Mouse (Mus musculus): ENCODE data around the gene Phactr3. TPM values are rescaled to one million over a fixed set of nuclear protein-coding genes. Genes with fewer than 3 reads are reported as not detected.

The Phactr3 gene
- polyA plus RNA-seq, 1 experiment from 2014 or later, result 0.46 TPM

DNA sequence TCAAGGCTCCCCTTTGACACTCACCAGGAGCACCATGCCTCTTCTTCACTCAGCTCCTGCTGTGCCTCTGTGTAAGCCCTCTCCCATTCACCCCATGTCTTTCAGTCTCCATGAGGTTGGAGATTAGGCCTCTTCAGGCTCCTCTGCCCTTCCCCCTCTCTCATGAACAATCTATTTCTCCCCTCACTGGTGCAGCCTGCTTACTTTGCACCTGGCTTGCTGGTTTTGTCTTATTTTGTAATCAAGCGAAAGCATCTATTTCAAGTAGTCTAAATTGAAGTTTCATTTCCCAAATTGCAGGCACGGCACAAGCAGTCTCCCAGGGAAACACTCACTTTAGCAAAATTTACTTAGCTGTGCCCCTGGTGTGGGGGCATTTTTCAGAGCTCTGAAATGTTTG, 70.2 kb downstream of the Phactr3 start:
- DNase-seq (ENCODE audit: low spot score), result no peak

DNA sequence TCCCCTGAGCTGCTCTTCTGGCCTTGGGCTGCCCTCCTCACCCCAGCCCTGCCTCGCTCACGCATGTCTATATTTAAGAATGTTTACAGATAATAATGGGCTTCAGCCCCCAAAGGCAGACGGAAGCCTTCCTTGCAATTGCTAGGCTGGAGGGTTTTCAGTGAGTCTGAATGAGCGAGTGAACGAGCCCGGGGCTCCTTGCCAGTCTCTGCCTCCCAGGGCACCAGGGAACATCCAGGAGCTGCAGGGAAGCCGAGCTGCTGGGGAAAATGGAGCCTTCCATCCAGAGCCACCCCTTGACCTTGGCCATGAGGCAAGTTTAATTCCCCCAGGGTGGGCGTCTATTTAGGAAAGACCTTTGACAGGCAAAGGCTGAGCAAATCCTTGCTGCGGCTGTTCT, 74.1 kb downstream of the Phactr3 start:
- no peak for DNase-seq (ENCODE audit: low spot score)

DNA sequence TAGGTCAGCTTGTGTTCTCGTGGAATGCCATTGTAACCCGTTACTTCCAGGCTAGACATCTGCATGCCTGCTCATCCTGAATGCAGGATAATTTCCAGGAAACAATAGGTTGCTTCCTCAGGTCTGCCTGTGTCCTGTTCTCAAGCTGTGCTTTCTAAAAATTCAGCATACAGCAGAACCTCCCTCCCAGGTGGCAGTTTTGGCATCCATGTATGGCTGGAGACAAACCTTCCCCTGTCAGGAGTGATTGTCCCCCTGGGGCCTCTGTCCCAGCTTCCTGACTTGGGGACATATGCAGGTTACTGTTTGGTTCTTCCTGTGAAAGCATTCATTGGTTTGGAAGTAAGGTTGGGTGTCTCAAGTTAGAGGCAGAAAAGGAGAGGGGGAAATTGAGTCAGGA, 74.7 kb downstream of the Phactr3 start:
- no peak for DNase-seq (ENCODE audit: low spot score)

DNA sequence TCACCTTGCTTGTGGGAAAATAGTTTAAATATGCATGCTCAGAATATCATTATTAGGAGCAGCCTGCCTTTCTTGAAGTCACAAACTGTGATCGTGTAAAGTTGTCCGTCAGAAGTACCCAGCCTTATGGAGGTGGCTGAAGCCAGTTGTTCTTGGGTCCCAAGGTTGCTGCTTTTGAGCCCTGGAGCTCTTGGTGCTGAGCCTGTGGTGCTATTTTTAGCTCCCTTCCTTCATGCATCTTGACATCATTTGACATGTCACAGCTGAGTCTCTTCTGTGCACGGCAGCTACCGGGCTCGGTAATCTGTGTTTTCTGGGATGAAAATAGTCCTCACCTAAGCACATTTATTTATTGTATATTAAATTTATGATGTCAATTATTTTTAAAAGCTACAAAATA, 76.1 kb downstream of the Phactr3 start:
- DNase-seq (ENCODE audit: low spot score), result no peak

DNA sequence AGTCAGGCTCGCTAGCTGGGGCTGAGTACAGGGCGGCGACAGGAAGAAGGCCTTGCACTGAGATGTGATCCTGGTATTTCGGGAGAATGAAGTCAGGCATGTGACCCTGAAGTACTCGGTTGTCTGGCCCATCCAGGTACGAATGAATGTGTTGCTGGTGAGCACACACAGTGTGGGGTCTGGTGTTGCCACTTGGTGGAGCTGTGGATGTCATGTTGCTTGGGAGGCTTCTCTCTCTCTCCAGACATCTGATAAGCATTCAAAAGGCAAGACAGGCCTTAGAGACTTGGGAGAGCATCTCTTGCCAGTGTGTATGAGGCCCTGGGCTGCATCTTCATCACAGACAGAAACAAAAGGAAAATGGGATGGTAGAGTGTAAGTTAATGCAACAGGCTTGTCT, 77.3 kb downstream of the Phactr3 start:
- DNase-seq (ENCODE audit: low spot score), result no peak

DNA sequence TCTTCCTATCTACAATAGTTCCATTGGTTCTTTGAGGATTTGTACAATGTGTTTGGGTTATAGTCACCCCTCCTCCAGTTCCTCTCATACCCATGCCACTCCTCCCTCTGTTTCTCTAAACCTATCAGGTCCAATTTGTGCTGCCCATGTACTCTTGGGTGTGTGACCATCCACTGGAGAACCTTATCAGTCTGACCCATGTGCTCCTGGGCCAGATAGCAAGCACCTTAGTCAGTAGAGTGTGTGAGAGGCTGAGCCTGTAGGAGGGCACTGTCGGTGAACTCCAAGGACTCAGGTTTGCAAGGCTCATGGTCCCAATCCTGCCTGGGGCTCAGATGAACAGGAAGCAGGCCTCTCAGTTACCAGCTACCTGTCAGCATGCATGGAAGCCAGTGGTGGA, 78.8 kb downstream of the Phactr3 start:
- DNase-seq (ENCODE audit: low spot score), result no peak

DNA sequence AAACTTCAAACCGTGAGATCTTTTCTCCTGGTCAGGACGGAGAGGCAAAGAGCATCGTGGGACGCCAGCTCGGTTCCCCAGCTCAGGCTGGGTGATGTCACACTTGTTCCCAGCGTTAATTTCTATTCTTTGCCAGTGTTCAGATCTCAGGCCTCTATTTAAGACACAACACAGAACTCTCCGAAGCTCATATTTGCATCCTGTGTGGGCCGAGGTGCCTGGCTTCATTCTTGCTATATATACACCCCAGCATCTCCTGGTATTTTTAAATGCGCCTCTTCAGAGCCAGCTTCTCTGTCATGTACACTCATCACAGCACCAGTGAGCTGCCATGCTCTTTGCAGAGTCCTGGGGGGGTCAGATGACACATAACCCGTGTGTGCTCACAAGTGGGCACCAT, 85.7 kb downstream of the Phactr3 start:
- no peak for DNase-seq (ENCODE audit: low spot score)

DNA sequence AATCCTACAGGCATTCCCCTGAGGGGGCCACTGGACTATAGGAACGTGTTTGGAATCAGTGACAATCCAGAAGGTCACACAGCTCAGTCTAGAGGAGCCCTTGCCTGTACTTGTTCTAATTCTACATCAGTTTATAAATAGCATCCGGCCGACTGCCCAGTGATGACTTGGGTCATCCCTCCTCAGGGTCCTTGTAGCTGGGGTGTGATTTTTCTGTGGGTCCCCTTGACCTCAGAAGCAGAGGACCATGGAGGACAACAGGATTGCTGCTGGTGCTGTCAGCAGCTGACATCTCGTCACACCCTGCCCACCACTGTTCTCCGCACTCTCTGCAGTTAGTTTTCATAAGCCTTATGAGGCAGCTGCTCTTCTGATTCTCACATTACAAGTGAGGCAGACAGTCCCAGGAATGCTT, 89.4 kb downstream of the Phactr3 start:
- DNase-seq (ENCODE audit: low spot score), result no peak

DNA sequence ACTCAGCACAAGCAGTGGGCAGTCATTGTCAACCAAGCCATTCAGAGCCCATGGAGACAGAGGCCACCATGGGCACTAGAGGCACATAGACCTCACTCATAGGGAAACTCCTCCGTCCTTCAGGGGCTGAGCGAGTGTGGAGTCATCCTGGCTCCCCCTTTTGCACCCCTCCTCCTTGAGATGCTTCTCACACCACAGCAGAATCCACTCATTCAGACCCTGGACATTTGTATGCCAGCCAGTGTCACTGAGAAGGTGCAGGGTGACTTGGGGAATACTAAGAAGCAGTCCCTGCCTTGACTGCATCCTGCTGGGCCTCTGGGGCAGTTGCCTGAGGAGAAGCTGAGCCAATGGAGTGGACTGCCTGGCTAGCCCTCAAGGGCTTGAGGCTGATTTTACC, 95.1 kb downstream of the Phactr3 start:
- DNase-seq (ENCODE audit: low spot score), result no peak

DNA sequence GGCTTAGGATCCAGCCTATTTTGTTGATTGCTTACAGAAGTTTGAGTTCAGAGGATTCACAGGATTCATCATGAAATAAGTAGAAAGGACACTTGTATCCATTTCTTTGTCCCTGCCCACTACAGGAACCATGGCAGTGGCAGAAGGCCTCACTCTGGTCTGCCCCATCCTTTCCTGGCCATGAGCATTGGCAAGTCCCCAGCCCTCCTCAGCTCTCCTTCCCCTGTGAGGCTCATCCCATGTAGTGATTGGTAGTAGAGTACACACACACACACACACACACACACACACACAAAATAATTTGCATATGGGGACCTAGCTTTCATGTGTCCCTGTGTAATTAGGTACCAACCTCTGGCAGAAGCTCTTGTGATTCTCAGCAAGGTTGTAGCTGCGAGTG, 95.8 kb downstream of the Phactr3 start:
- DNase-seq (ENCODE audit: low spot score), result no peak

DNA sequence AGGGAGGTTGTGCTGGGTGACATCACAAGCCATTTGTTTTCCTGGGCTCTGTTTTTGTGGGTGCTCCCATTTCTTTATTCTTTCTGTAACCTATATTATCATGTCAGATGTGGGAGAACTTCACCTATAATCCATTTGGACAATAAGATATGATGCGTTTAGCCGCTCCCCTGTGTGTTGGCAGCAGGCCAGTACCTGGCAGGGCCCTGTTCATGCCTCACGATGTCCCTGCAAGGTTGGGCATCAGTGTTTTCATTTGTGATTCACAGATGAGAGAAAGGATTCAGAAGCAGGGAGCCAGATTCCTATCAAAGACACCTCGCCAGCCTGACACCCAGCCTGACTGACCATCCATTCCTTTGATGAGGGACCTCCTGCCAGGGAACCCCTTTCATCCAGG, 99.7 kb downstream of the Phactr3 start:
- DNase-seq (ENCODE audit: low spot score), result no peak

DNA sequence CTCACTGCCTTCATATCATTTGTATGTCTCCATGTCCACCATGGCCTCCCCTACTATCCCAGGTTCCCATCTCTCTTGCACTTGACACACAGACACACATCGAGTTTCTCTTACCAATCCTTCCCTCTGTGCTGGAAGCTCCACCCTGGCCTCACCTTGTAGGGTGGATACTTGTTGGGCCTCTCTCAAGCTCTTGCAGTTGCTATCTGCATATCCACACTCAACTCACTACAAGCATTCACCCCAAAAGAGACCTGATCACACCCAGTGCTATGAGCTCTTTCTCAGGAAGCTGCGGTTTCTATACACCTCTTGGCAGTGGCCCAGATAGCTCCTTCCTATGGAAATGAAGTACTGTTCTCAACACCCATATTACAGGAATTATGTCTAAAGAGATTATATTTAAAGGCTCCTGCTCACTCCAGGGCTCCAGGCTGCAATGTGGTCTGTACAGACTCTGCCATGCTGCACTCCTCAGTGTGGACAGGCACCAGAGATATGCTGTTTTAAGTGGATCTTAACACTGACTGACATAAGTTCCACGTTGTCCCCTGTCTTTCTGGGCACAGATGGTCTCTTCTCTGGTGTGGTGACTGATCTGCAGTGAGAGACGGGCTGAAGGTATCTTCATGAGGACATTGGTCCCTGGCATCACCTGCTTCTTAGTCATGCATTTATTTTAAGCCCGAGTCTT, 100.8 kb downstream of the Phactr3 start:
- no peak for DNase-seq (ENCODE audit: low spot score)

DNA sequence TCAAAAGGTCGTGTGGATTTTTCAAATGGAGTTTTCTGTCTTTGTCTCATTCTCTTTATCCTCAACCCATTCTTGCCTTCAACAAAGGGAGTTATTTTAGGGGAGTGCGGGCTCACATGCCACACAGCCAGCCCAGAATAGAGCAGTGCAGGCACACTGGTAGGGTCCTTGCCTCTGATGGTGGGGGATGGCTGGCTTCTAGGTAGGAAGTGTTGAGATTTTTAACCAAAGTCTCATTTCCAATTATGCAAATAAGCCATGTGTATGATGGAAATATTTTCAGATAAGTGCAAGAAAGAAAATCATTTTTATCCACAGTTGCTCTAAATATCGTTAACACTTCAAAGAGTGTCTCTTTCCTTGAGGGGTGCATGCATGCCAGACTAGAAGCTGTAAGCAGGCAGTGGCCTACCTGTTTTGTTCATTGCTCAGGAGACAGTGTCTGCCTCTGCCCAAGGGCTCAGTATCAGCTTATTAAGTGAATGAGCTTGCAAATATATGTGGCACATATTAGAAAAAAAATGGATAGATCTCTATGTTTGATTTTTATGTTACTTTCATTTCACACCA, 101.5 kb downstream of the Phactr3 start:
- no peak for DNase-seq (ENCODE audit: low spot score)

DNA sequence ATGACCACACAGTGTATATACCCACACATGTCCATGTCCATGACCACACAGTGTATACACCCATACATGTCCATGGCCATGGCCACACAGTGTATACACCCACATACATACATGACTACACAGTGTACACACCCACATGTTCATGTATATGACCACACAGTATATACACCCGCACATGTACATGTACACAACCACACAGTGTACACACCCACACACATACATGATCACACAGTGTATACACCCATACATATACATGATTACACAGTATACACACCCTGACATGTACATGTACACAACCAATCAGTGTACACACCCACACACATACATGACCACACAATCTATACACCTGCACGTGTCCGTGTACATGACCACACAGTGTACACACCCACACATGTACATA, 102.2 kb downstream of the Phactr3 start:
- no peak for DNase-seq (ENCODE audit: low spot score)

DNA sequence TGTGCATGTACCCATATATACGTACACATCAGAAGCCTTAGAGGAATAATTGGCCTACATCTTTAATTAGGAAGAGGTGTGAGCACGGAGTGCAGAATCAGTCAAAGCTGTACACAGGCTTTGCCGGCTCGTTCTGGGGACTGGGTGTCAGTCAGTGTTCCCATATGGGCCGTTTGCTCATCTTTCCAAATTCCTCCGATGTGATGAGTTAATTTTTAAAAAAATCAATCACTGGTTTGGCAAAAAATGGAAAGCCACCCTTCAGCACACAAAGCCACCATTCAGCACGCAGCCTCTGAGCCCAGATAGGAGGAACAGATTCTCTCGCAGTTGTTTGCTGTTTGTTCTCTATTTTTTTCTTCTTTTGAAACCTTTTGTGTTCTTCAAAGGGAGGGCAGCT, 110.5 kb downstream of the Phactr3 start:
- DNase-seq (ENCODE audit: low spot score), result no peak

DNA sequence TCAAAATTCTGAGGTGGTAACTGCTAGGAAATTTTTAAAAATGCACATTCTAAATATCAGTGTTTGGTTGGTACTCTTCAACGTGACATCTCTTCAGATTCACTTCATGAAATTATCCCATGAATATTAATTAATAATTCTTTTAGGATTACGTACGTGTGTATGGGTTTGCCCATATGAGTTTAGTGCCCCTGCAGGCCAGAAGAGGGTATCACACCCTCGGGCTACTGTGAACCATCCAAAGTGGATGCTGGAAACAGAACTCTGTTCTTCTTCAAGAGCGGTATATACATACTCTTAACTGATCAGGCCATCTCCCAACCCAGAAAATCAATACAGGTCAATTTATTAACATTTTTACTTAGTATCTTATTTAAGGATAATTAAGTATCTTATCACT, 114.7 kb downstream of the Phactr3 start:
- DNase-seq (ENCODE audit: low spot score), result no peak

DNA sequence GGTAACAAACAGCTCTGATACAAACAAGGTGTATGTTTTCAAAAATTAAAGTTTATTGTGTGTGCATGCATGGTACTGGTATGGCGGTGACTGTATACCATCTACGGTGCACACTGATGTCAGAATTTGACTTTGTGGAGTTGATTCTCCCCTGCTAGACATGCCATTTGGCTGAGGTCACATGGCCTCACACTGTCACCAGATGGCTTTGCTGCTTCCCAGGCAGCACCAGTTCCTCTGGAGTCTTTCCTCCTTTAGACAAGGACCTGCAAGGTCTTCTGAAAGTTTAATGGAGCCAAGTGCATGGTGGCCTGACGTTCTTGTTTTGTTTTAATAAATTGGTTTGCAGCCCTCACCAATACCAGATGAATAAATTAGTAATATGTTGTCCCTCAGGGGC, 118.3 kb downstream of the Phactr3 start:
- DNase-seq (ENCODE audit: low spot score), result no peak

DNA sequence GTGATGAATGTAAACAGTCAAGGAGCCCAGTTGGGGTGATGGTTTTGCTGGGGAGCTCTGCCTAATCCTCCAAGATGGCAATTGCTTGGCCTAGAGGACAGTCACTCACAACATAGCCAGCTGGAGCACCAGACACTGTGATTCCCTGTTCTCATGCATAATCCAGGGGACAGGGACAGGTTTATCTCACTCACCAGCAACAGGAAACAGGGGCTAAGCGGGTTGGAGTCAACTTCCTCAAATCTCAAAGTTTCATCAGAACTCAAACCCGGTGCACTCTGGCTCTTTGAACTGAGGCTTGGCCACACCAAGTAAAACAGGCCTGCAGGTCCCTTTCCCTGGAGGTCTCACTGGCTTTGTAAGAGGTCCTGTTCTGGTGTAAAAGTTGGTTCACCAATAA, 119.7 kb downstream of the Phactr3 start:
- DNase-seq (ENCODE audit: low spot score), result no peak

DNA sequence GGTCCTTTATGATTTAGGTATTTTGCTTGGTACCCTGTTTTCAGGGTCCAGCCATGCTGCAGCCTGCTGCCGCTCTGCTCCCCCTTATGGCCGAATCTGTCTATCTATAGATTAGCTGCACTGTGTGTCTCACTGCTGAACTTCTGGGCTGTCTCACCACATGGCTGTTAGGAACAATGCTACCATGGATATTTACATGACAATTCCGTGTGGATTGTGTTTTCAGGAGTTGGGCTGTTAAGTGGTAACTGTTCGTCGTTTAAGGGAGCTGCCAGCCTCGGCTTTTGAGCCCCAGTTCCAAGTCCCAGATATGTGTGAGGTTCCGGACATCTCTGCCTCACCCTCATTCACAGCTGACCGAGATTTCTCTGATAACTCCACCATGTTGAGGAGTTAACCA, 122.1 kb downstream of the Phactr3 start:
- no peak for DNase-seq (ENCODE audit: low spot score)

DNA sequence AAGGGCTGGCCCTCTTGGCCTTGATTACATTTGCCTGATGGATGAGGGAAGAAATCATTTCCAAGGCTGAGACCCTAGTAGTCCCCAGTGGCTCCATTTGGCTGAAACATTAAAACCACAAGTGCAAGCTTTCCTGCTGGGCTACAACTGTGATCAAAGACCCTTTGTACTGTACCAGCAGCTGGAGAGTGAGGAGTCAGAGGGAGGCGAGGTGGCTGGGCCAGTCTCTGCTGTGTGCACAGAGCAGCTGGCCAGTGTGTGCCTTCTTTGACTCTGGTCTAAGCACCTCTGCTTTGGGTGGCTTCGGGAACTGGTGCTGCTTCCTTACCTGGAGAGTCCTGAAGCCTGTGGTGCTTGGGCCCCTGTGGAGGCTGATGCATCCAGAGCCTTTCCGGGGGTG, 122.6 kb downstream of the Phactr3 start:
- DNase-seq (ENCODE audit: low spot score), result no peak

DNA sequence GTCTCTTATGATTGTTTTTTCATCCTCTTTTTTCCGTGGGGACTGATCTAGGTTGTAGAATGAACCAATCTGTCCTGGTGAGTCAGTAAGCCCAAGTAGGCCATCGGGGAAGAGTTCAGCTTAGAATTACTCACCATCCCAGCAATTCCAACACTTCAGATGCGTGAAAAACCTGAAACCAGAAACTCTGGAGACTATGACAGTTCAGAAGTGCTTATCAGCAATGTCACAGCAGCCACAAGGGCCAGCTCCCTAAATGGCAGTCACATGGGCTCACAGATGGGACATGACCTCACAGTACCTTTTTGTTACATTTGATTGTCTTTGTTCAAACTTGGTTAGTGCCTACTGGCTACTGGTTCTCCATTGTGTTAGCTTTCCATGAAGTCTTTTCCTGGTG, 124.2 kb downstream of the Phactr3 start:
- DNase-seq (ENCODE audit: low spot score), result no peak

DNA sequence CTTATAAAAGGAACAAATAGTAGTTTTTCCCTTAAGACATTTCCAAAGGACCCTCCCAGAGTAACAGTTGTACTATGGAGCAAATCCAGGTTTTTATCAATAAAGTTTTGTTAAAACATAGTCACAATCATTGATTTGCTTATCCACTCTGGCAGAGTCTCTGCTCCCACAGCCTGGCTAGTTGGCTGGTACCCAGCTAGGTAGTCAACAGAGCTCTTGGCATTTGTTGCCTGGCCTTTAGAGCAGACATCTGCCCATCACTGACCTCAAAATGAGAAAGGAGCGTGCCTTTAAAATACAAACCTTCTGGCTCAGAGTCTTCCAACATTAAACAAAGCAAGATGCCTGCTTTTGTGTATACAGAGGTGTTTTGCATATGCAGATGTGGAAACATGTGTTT, 126.1 kb downstream of the Phactr3 start:
- DNase-seq (ENCODE audit: low spot score), result no peak

DNA sequence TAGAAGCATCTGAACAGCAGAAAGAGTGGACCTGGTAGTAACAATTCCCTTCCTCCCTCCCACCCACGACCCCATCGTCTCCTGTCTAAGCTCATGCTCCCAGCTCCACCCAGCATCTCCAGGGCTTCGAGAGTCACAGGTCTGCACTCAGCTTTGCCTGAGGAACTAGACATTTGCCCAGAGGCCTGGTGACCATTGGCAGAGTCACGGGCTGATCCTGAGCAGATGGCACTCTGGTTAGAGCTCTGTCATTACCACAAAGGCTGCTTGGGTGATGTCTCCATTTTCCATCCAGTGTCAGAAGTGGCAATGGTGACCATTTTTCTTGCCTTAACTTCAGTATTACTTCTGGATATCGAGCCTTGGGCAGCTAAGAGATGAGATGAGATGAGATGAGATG, 127.1 kb downstream of the Phactr3 start:
- no peak for DNase-seq (ENCODE audit: low spot score)

DNA sequence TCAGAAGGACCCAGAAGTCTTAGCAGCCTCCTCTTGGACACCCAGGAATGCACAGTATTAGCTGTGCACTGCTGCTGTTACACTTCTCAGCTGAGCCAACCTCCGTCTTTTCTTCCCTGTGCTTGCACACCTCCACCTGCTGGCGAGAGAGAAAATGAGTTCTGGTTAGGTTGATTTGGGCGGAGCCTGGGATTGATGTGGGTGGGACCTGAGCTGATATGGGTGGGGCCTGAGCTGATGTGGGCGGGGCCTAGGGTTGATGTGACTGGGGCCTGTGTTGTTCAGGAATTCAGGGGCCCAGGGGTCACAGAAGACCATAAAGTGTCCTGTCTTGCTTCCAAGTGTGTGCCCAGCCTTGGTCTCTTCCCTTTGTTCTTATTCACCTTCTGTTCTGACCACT, 128.0 kb downstream of the Phactr3 start:
- DNase-seq (ENCODE audit: low spot score), result no peak

Measured in thymus, postnatal 0 days (tissue).